Mouse (Mus musculus): Measurements from ENCODE around the gene Ubl7. TPM values are rescaled to one million over a fixed set of nuclear protein-coding genes. Genes with fewer than 3 reads are reported as not detected.
A peak's percentile ranks its signal among the peaks of the same experiment; 100 is the strongest.

Ubl7 gene
- polyA plus RNA-seq, 1 experiment from 2014 or later = 93.1 TPM

DNA sequence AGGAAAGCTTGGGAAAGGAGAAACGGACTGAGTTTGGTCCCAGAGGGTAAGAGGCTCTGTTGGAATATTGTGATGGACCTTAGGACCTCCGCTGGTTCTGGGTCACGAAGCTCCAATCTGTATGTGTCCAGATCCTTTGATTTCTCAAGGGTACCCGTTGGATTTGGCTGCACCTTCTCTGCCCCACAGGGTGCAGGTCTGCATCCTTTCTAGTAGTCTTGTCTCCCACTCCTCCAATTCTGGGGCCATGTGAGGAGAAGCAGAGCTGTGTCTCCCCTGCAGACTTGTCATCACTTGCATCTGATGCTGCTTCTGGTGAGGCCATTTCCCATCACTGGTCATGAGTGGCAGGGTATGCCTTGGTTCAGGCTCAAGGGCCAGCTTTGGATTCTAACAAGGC is 26.4 kb downstream of the Ubl7 start:
- ATAC-seq (ENCODE audit: low FRiP score, low TSS enrichment) = no peak

DNA sequence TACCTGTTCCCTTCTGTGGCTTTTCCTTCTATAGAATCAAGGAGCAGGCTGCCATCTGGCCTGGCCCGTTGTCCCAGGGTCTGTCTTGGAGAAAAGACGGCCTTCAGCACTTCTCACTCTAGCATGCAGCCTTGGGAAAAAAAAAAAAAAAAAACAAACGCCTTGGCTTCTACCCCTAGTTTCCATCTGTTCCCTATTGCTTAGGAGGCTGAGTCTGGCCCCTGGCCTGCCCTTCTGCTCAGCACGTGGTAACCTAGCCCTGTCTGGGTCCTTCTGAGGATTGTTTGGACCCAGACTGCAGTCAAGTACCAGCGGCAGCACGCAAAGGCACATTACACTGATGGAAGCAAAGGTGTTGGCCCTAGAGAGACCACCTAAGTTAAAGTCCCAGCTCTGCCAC is 26.9 kb downstream of the Ubl7 start:
- no peak for TF ChIP-seq CTCF (IDR thresholded peaks at IDR 0.05; ENCODE audit: low read depth)
- no peak for TF ChIP-seq EP300 (optimal IDR thresholded peaks at IDR 0.05)
- no peak for ATAC-seq (ENCODE audit: low FRiP score, low TSS enrichment)
- no peak overlapping the region for H3K4me2 ChIP-seq (replicated peaks; ENCODE audit: low read depth)
- DNase-seq (ENCODE audit: low spot score) = no peak
- H3K9ac ChIP-seq (ENCODE audit: low read length) = no peak overlapping the region
- 68% methylated on average over 6 of the region's 6 CpGs for WGBS
- H3K27ac ChIP-seq (replicated peaks) = no peak overlapping the region
- H3K4me3 ChIP-seq (ENCODE audit: low read depth, low read length) = no peak overlapping the region
- 0 out of 2 replicates have a peak, but pooled peaks cover 4% of the 10 kb centered on the region for H3K27me3 ChIP-seq (ENCODE audit: control insufficient read depth, insufficient read depth, low read length)
- H3K9me3 ChIP-seq (ENCODE audit: control insufficient read depth, low read length) = no peaks in the 10 kb centered on the region
- H3K36me3 ChIP-seq (ENCODE audit: control insufficient read depth, insufficient read depth, low read length) = no peaks in the 10 kb centered on the region
- H3K4me1 ChIP-seq (replicated peaks; ENCODE audit: control insufficient read depth, insufficient read depth) = no peaks in the 10 kb centered on the region; the same call in 1 of the 2 replicates

More for the DNA sequence above, 26.4 kb downstream of the Ubl7 start:
- Histone ChIP-seq H3K4me1 (replicated peaks; ENCODE audit: control insufficient read depth, insufficient read depth) (no peaks in the 10 kb centered on the region; the same call in 1 of the 2 replicates), H3K27ac (replicated peaks) (no peak overlapping the region), H3K9ac (ENCODE audit: low read length) (no peak overlapping the region), H3K27me3 (ENCODE audit: control insufficient read depth, insufficient read depth, low read length) (0 out of 2 replicates have a peak, but pooled peaks cover 4% of the 10 kb centered on the region), H3K36me3 (ENCODE audit: control insufficient read depth, insufficient read depth, low read length) (no peaks in the 10 kb centered on the region), H3K9me3 (ENCODE audit: control insufficient read depth, low read length) (no peaks in the 10 kb centered on the region), H3K4me2 (replicated peaks; ENCODE audit: low read depth) (no peak overlapping the region), H3K4me3 (ENCODE audit: low read depth, low read length) (no peak overlapping the region)
- WGBS = 83% methylated on average over 4 of the region's 4 CpGs
- TF ChIP-seq CTCF (IDR thresholded peaks at IDR 0.05; ENCODE audit: low read depth) (no peak), EP300 (optimal IDR thresholded peaks at IDR 0.05) (no peak)
- no peak for DNase-seq (ENCODE audit: low spot score)

DNA sequence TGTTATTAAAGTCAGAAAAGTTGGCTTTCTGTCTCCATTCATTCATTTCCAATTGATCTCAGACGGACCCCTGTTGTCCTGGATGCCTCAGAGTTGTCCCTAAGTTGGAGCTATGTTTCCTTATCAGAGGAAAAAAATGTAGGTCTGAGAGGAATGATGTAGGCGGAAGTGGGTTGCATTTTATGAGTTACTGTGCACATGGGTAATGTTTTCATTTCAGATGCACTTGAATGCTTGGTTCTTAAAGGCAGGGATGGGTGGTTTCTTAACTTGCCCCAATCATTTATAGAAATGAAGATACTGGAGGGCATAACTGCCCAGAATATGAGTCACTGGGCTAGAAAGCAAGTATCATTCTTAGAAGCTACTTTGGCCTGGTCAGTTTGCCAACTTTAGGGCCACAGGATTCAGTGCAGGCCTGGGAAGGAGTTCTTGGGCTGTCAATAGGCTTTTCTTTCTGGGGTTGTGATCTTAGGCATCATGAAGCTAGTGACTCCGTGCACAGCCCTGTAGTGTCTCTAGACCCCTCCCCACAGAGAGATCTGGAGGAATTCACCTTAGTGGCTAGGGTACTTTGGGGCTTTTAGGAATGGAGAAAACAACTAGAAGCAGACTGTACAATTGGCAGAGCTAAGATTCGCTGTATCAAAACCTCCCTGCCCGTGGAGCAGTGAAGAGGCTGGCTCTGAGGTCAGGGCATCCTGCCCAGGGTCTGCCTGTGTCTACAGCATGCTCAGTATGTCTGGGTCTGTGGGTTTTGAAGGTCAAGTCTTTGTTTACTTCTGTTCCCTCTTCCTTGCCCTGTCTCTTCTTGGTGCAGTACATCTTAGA is 27.7 kb downstream of the Ubl7 start:
- no peaks in the 10 kb centered on the region for H3K36me3 ChIP-seq (ENCODE audit: control insufficient read depth, insufficient read depth, low read length)
- DNase-seq (ENCODE audit: low spot score) = no peak
- no peak overlapping the region for H3K4me2 ChIP-seq (replicated peaks; ENCODE audit: low read depth)
- H3K4me1 ChIP-seq (replicated peaks; ENCODE audit: control insufficient read depth, insufficient read depth) = no peaks in the 10 kb centered on the region; the same call in 1 of the 2 replicates
- H3K9ac ChIP-seq (ENCODE audit: low read length) = no peak overlapping the region
- no peak for ATAC-seq (ENCODE audit: low FRiP score, low TSS enrichment)
- H3K27ac ChIP-seq (replicated peaks) = no peak overlapping the region
- no peaks in the 10 kb centered on the region for H3K9me3 ChIP-seq (ENCODE audit: control insufficient read depth, low read length)
- H3K27me3 ChIP-seq (ENCODE audit: control insufficient read depth, insufficient read depth, low read length) = peaks cover 6% of the 10 kb centered on the region; the same call in 1 of the 2 replicates
- 83% methylated on average over 5 of the region's 5 CpGs for WGBS
- H3K4me3 ChIP-seq (ENCODE audit: low read depth, low read length) = no peak overlapping the region
- no peak for TF ChIP-seq EP300 (optimal IDR thresholded peaks at IDR 0.05)

DNA sequence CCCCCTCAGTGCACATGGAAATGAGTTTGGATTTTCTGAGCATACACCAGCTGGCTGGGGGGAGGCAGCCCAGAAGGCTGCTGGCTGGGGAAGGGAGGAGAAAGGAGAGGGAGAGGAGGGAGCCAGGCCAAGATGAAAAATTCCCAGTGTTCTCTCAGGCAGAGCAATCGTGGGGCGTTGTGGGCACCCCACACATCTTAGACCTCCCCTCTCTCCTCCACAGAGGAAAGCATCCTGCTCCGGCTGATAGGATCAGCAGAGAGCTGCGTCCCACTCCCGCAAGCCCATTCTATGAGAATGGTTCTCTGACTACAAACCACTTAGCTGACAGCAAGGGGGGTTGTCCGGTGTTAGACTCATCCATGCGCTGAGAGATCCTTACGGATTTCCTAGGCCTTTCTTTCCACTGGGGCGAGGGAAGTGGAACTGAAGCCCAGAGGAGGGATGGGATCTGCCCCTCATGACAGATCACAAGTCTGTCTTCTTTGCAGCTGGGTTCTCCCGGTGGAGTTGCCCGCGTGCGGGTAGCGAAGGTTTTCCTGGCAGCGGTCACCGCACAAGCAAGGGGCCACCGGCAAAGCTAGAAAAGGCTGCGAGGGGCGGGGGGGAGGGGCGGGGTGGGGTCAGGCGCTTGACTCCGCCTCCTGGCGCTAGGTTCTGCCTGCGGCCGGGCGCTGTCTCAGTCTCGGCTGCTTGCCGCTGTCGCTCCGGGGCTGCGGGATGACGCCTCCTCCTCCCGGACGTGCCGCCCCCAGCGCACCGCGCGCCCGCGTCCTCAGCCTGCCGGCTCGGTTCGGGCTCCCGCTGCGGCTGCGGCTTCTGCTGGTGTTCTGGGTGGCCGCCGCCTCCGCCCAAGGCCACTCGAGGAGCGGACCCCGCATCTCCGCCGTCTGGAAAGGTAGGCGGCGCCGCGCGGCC is 28.9 kb downstream of the Ubl7 start, which contains the start of gene Sema7a:
Gene Sema7a (plus strand): TSS at position 682 of the 918 bp plus-strand sequence.
- TF ChIP-seq EP300 (optimal IDR thresholded peaks at IDR 0.05) (no peak), CTCF (IDR thresholded peaks at IDR 0.05; ENCODE audit: low read depth) (peak; percentile 1; the same call in 1 of the 2 replicates)
- peak; percentile 69 for DNase-seq (ENCODE audit: low spot score)
- no peaks in the 10 kb centered on the region for H3K36me3 ChIP-seq (ENCODE audit: control insufficient read depth, insufficient read depth, low read length)
- WGBS = 4% methylated on average over 46 of the region's 60 CpGs
- peaks cover 6% of the 10 kb centered on the region; the same call in 1 of the 2 replicates for H3K27me3 ChIP-seq (ENCODE audit: control insufficient read depth, insufficient read depth, low read length)
- H3K4me2 ChIP-seq (replicated peaks; ENCODE audit: low read depth) = peak within 1 kb of the TSS; percentile 99
- H3K9me3 ChIP-seq (ENCODE audit: control insufficient read depth, low read length) = no peaks in the 10 kb centered on the region
- 0 out of 2 replicates have a peak within 1 kb of the TSS, but pooled peaks have one; percentile 13 for H3K27ac ChIP-seq (replicated peaks)
- no peaks in the 10 kb centered on the region; the same call in 1 of the 2 replicates for H3K4me1 ChIP-seq (replicated peaks; ENCODE audit: control insufficient read depth, insufficient read depth)
- peak within 1 kb of the TSS; percentile 66 for H3K4me3 ChIP-seq (ENCODE audit: low read depth, low read length)
- peak; percentile 55; the same call in 1 of the 2 replicates for ATAC-seq (ENCODE audit: low FRiP score, low TSS enrichment)
- H3K9ac ChIP-seq (ENCODE audit: low read length) = peak within 1 kb of the TSS; percentile 68

DNA sequence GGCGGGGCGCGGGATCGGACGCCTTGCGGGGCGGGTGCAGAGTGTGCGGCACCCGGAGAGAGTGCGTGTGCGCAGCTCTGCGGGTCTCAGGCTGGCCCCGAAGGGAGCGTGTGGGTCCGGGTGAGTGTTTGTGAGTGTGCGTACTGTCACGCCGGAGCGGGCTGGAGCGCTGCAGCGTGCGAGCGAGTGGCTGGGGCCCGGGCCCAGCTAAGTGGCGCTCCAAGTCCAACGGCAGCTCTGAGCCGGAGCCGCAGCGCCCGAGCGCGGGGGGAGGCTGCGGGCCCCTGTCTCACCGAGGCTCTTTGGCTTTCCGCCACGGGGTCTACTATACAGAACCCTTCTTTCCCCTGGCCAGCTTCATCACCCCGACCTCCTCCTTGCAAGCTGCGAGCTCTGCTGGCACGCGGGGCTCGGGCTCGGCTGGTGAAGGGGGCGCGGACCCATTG is 29.6 kb downstream of the Ubl7 start:
- H3K27ac ChIP-seq (replicated peaks) = 0 out of 2 replicates have a peak overlapping the region, but pooled peaks have one; percentile 13
- TF ChIP-seq EP300 (optimal IDR thresholded peaks at IDR 0.05) = no peak
- TF ChIP-seq CTCF (IDR thresholded peaks at IDR 0.05; ENCODE audit: low read depth) = peak; percentile 0; the same call in 1 of the 2 replicates
- DNase-seq (ENCODE audit: low spot score) (peak; percentile 40), ATAC-seq (ENCODE audit: low FRiP score, low TSS enrichment) (peak; percentile 34)
- H3K4me3 ChIP-seq (ENCODE audit: low read depth, low read length) = peak overlapping the region; percentile 66
- no peaks in the 10 kb centered on the region; the same call in 1 of the 2 replicates for H3K4me1 ChIP-seq (replicated peaks; ENCODE audit: control insufficient read depth, insufficient read depth)
- no peaks in the 10 kb centered on the region for H3K36me3 ChIP-seq (ENCODE audit: control insufficient read depth, insufficient read depth, low read length)
- peak overlapping the region; percentile 99 for H3K4me2 ChIP-seq (replicated peaks; ENCODE audit: low read depth)
- WGBS = 0% methylated on average over 39 of the region's 44 CpGs
- H3K27me3 ChIP-seq (ENCODE audit: control insufficient read depth, insufficient read depth, low read length) = peaks cover 6% of the 10 kb centered on the region; the same call in 1 of the 2 replicates
- peak overlapping the region; percentile 68 for H3K9ac ChIP-seq (ENCODE audit: low read length)
- H3K9me3 ChIP-seq (ENCODE audit: control insufficient read depth, low read length) = no peaks in the 10 kb centered on the region
